Mouse (Mus musculus): Measurements from ENCODE around the gene Unc5c. TPM values are rescaled to one million over a fixed set of nuclear protein-coding genes. Genes with fewer than 3 reads are reported as not detected.
A peak's percentile ranks its signal among the peaks of the same experiment; 100 is the strongest.

Gene Unc5c
- polyA plus RNA-seq, 1 experiment from 2014 or later: 26.6 TPM

DNA sequence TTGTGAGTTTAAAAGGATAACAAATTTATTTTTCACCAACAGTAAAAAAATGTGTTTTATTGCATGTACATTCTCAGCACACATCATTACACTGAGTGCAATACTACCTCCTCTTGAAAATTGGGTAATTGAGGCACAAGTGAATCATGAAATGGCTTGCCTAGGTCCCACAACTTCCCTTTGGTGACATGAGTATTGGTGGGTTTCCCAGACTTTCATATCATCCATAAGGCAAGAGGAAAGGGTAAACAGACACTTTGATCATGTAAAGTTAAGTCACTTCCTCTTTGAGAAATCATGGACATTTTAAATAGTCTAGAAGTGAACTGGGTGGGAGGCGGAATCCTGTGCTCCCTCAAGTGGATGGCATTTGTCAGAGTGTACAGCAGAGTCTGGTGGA lies 73.1 kb downstream of the Unc5c start:
- Histone ChIP-seq H3K9ac (ENCODE audit: low read depth, low read length) (no peak overlapping the region), H3K27me3 (replicated peaks; ENCODE audit: control insufficient read depth, insufficient read depth, low read length) (no peaks in the 10 kb centered on the region), H3K4me2 (ENCODE audit: low read length) (no peak overlapping the region), H3K27ac (ENCODE audit: low read depth, low read length) (no peak overlapping the region), H3K9me3 (ENCODE audit: control insufficient read depth, low read length) (no peaks in the 10 kb centered on the region), H3K36me3 (ENCODE audit: control insufficient read depth, insufficient read depth, low read length) (no peaks in the 10 kb centered on the region), H3K4me3 (ENCODE audit: low read length) (no peak overlapping the region), H3K4me1 (ENCODE audit: control insufficient read depth, insufficient read depth, low read depth, low read length) (no peaks in the 10 kb centered on the region)
- 95% methylated on average over 1 of the region's 1 CpGs for WGBS
- no peak for ATAC-seq

DNA sequence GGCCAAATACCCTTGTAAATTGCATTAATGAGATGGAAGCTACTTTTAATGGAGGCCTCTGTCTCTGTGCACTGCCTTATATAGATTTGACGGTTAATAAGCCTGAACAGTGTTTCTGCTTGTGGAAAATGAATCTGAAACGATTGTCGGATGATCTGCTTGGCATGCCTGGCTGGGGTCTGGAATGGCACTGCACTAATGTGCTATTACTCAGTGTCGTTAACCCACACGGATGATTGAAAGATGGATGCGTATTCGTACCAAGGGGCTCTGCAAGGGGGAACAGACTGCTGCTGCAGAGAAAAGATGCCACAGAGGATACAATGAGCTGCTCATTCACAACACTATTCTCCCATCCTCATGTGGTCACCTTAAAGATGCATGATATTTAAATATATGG lies 75.7 kb downstream of the Unc5c start:
- ATAC-seq: peak; percentile 48; the same call in 1 of the 2 replicates
- no peak overlapping the region for H3K4me2 ChIP-seq (ENCODE audit: low read length)
- no peak overlapping the region for H3K4me3 ChIP-seq (ENCODE audit: low read length)
- no peak overlapping the region for H3K9ac ChIP-seq (ENCODE audit: low read depth, low read length)
- WGBS: 37% methylated on average over 7 of the region's 7 CpGs
- no peaks in the 10 kb centered on the region for H3K27me3 ChIP-seq (replicated peaks; ENCODE audit: control insufficient read depth, insufficient read depth, low read length)
- no peak overlapping the region for H3K27ac ChIP-seq (ENCODE audit: low read depth, low read length)
- no peaks in the 10 kb centered on the region for H3K36me3 ChIP-seq (ENCODE audit: control insufficient read depth, insufficient read depth, low read length)
- no peaks in the 10 kb centered on the region for H3K4me1 ChIP-seq (ENCODE audit: control insufficient read depth, insufficient read depth, low read depth, low read length)
- no peaks in the 10 kb centered on the region for H3K9me3 ChIP-seq (ENCODE audit: control insufficient read depth, low read length)

DNA sequence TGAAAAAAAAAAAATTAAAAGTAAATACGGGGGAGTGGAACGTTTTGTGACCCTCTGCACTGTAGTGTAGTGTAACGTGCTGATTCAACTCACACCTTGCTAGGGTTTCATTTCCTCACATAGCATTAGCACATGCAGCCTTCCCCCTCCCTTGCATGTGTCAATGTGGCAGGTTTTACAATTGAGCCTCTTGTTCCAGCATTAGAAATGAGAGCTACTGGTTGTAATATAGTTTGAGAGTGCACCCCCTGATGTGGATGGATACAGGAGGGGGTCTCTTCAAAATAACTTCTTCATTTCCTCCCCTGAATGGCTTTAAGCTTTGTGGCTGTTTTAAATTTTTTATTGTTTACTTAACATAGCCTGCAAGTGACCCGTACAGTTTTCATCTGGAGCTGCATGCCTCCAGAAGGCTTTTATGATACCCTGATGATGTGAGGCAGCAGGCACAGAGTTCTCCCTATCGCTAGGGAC lies 82.4 kb downstream of the Unc5c start:
- 55% methylated on average over 5 of the region's 5 CpGs for WGBS
- Histone ChIP-seq H3K4me2 (ENCODE audit: low read length) (no peak overlapping the region), H3K9me3 (ENCODE audit: control insufficient read depth, low read length) (no peaks in the 10 kb centered on the region), H3K9ac (ENCODE audit: low read depth, low read length) (no peak overlapping the region), H3K36me3 (ENCODE audit: control insufficient read depth, insufficient read depth, low read length) (no peaks in the 10 kb centered on the region), H3K4me3 (ENCODE audit: low read length) (no peak overlapping the region), H3K27ac (ENCODE audit: low read depth, low read length) (no peak overlapping the region), H3K27me3 (replicated peaks; ENCODE audit: control insufficient read depth, insufficient read depth, low read length) (no peaks in the 10 kb centered on the region), H3K4me1 (ENCODE audit: control insufficient read depth, insufficient read depth, low read depth, low read length) (peaks cover 2% of the 10 kb centered on the region; the same call in 1 of the 2 replicates)
- no peak for ATAC-seq

DNA sequence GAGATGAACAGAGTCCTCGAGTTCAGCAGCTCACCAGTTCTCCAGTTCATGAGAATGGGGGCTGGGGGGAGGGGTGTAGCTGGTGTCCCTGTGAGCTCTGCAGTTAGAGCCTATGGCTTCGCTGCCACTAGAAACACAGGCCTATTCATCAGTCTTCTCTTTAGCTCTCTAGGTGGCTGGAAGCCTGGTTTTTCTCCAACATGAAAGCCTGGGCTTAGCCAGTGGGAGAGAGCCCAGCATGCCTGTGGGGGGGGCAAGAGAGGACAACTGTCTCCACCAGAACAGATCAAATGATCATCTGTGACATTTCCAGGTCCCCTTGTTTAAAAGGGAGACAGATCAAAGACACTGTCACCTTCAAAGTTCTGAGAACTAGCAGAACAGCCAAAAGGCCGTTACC lies 84.6 kb downstream of the Unc5c start:
- H3K9me3 ChIP-seq (ENCODE audit: control insufficient read depth, low read length): no peaks in the 10 kb centered on the region
- H3K27ac ChIP-seq (ENCODE audit: low read depth, low read length): no peak overlapping the region
- WGBS: 22% methylated on average over 3 of the region's 3 CpGs
- peaks cover 2% of the 10 kb centered on the region; the same call in 1 of the 2 replicates for H3K4me1 ChIP-seq (ENCODE audit: control insufficient read depth, insufficient read depth, low read depth, low read length)
- no peaks in the 10 kb centered on the region for H3K36me3 ChIP-seq (ENCODE audit: control insufficient read depth, insufficient read depth, low read length)
- ATAC-seq: peak; percentile 45; the same call in 1 of the 2 replicates
- H3K9ac ChIP-seq (ENCODE audit: low read depth, low read length): no peak overlapping the region
- no peak overlapping the region for H3K4me2 ChIP-seq (ENCODE audit: low read length)
- H3K27me3 ChIP-seq (replicated peaks; ENCODE audit: control insufficient read depth, insufficient read depth, low read length): no peaks in the 10 kb centered on the region
- H3K4me3 ChIP-seq (ENCODE audit: low read length): no peak overlapping the region

DNA sequence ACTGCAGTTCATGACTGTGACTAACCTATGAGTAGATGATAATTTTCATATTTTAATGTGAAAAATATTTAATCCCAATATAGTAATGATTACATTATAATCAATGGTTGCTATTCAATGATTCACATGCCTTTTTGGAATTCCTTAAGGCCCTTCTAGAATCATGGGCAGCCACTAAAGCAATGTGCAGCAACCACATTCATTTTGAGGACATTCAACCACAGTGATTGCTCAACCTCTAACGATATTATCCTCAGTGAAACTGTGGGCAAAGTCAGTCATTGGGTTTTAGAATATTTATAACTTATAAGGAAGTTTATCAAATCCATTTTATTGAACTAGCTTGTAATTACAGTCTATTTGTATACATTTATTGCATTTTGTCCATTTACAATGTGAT lies 87.9 kb downstream of the Unc5c start:
- Histone ChIP-seq H3K36me3 (ENCODE audit: control insufficient read depth, insufficient read depth, low read length) (no peaks in the 10 kb centered on the region), H3K27me3 (replicated peaks; ENCODE audit: control insufficient read depth, insufficient read depth, low read length) (no peaks in the 10 kb centered on the region), H3K27ac (ENCODE audit: low read depth, low read length) (no peak overlapping the region), H3K9ac (ENCODE audit: low read depth, low read length) (no peak overlapping the region), H3K4me3 (ENCODE audit: low read length) (no peak overlapping the region), H3K4me1 (ENCODE audit: control insufficient read depth, insufficient read depth, low read depth, low read length) (peaks cover 2% of the 10 kb centered on the region; the same call in 1 of the 2 replicates), H3K4me2 (ENCODE audit: low read length) (no peak overlapping the region), H3K9me3 (ENCODE audit: control insufficient read depth, low read length) (no peaks in the 10 kb centered on the region)
- 94% methylated on average over 1 of the region's 1 CpGs for WGBS
- no peak for ATAC-seq

DNA sequence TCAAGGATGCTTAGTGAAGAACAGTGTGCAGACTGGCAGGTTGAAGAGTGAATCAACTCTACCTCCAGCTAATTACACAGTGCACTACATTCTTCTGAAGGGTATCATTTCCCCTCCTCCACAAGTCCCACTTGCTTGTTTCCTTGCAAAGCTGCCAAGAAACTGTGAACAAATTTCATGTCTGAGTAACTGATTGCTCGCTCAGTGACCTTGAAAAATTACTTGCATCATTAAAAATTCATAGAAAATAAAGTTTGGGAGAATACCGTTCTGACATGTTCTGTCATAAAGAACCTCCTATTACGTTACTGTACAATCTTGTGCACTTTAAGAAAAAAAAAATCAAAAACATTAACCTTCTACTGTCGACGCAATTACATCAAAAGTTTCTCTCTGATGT lies 92.1 kb downstream of the Unc5c start:
- H3K27me3 ChIP-seq (replicated peaks; ENCODE audit: control insufficient read depth, insufficient read depth, low read length): no peaks in the 10 kb centered on the region
- no peaks in the 10 kb centered on the region for H3K36me3 ChIP-seq (ENCODE audit: control insufficient read depth, insufficient read depth, low read length)
- WGBS: 68% methylated on average over 5 of the region's 5 CpGs
- H3K9me3 ChIP-seq (ENCODE audit: control insufficient read depth, low read length): no peaks in the 10 kb centered on the region
- no peak; the same call in 1 of the 2 replicates for ATAC-seq
- no peak overlapping the region for H3K27ac ChIP-seq (ENCODE audit: low read depth, low read length)
- H3K4me1 ChIP-seq (ENCODE audit: control insufficient read depth, insufficient read depth, low read depth, low read length): no peaks in the 10 kb centered on the region
- H3K4me3 ChIP-seq (ENCODE audit: low read length): no peak overlapping the region
- no peak overlapping the region for H3K4me2 ChIP-seq (ENCODE audit: low read length)
- no peak overlapping the region for H3K9ac ChIP-seq (ENCODE audit: low read depth, low read length)

DNA sequence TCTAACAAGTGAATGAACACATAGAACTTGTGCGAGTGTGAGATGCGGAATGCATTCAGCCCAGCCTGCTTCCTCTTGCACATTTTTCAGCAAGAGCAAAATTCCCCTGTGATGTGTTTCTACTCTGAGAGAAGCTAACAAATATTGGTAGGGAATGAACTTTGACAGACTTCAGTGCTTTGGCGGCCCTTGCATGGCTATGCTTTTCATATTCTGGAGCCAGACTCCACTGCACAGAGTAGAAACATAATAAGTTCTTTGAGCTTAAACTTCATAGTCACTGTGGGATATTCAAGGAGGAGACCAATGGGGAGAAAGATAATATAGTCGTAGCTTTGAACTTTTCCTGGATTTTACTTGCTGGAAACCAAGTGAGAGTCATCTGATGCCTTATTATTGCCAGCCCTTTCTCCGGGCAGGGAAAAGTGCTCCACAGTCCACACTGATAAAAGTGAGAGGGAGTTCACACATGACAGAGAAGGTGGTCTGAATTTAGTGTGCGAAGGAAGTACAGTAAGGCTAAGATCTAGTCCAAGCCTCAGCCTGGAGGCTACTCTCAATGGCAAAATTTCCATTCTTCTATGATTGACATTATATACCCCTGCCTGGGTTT lies 110.2 kb downstream of the Unc5c start:
- Histone ChIP-seq H3K9me3 (ENCODE audit: control insufficient read depth, low read length) (no peaks in the 10 kb centered on the region), H3K36me3 (ENCODE audit: control insufficient read depth, insufficient read depth, low read length) (no peaks in the 10 kb centered on the region), H3K27ac (ENCODE audit: low read depth, low read length) (no peak overlapping the region), H3K9ac (ENCODE audit: low read depth, low read length) (no peak overlapping the region), H3K4me3 (ENCODE audit: low read length) (no peak overlapping the region), H3K4me1 (ENCODE audit: control insufficient read depth, insufficient read depth, low read depth, low read length) (no peaks in the 10 kb centered on the region), H3K4me2 (ENCODE audit: low read length) (no peak overlapping the region), H3K27me3 (replicated peaks; ENCODE audit: control insufficient read depth, insufficient read depth, low read length) (no peaks in the 10 kb centered on the region)
- no peak for ATAC-seq
- WGBS: 78% methylated on average over 6 of the region's 6 CpGs

DNA sequence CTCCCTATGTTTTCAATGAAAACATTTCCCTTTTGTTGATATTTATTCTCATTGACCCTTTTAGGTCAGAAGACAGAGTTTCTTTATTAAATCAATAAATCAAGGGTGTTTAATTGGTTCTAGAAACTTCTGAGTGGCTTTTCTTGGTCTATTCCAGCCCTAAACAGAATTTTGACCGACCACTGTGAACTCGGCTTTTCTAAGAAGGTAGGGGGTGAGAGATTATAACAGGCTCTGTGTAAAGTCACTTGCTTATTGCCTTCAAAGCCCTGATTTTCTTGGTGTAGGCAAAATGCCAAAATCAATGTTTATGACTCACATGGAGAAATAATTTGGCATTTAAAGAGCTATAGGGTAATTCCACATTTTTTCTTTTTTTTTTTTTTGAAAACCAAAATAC lies 112.4 kb downstream of the Unc5c start:
- no peak overlapping the region for H3K4me3 ChIP-seq (ENCODE audit: low read length)
- H3K27ac ChIP-seq (ENCODE audit: low read depth, low read length): no peak overlapping the region
- H3K36me3 ChIP-seq (ENCODE audit: control insufficient read depth, insufficient read depth, low read length): no peaks in the 10 kb centered on the region
- H3K4me2 ChIP-seq (ENCODE audit: low read length): no peak overlapping the region
- H3K4me1 ChIP-seq (ENCODE audit: control insufficient read depth, insufficient read depth, low read depth, low read length): peaks cover 3% of the 10 kb centered on the region; the same call in 1 of the 2 replicates
- no peak overlapping the region for H3K9ac ChIP-seq (ENCODE audit: low read depth, low read length)
- no peaks in the 10 kb centered on the region for H3K27me3 ChIP-seq (replicated peaks; ENCODE audit: control insufficient read depth, insufficient read depth, low read length)
- ATAC-seq: no peak
- 59% methylated on average over 2 of the region's 2 CpGs for WGBS
- H3K9me3 ChIP-seq (ENCODE audit: control insufficient read depth, low read length): no peaks in the 10 kb centered on the region

DNA sequence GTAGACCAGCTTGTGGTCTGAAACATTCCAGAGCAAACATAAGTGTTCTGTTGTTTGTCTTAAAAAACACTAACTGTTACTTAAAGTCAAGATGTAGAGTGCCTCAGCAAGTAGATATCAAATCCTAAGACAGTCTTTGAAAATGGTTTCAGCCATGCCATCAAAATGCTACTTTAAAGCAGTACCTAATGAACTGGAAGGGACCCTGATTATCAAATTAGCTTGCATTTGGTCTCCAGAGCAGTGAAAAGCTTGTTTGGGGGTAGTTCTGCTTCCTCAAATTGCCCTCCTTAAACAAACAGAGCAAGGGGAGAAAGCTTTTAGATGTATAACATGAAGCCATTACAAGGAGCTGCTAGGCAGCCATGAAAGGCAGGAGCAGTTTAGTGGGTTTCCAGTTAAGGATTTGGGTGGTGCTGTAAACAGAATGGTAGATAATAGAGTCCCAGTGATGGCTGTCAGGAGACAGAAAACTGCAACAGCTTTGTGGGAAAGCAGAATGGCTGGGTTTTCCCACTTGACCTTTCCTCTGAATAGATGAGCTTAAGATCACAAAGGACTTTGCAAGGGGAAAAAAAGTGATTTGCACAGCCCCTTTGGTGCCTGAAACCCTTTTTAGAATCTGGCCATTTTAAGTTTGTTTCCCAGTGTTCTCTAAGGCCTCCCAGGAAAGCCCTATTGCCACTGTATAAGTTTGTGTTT lies 116.3 kb downstream of the Unc5c start:
- Histone ChIP-seq H3K36me3 (ENCODE audit: control insufficient read depth, insufficient read depth, low read length) (no peaks in the 10 kb centered on the region), H3K9ac (ENCODE audit: low read depth, low read length) (no peak overlapping the region), H3K27me3 (replicated peaks; ENCODE audit: control insufficient read depth, insufficient read depth, low read length) (no peaks in the 10 kb centered on the region; the same call in 1 of the 2 replicates), H3K9me3 (ENCODE audit: control insufficient read depth, low read length) (no peaks in the 10 kb centered on the region), H3K4me3 (ENCODE audit: low read length) (no peak overlapping the region), H3K27ac (ENCODE audit: low read depth, low read length) (no peak overlapping the region), H3K4me1 (ENCODE audit: control insufficient read depth, insufficient read depth, low read depth, low read length) (peaks cover 3% of the 10 kb centered on the region; the same call in 1 of the 2 replicates), H3K4me2 (ENCODE audit: low read length) (no peak overlapping the region)
- no peak for ATAC-seq

Data from hindbrain, embryonic 16.5 days (tissue).